Mouse (Mus musculus) Patski (cell line): ENCODE measurements at regions not wholly inside any gene's neighbourhood (a gene's known extent, or its start where the extent isn't known, plus 50 kb on each side); places are given as distances from the start of the nearest gene placed in this dataset.

ENCODE experiments used
- ATAC-seq: fragments of 100-300 bp; one replicate; pipeline ENCODE4 v1.8.0; 2021
- CTCF ChIA-PET: fragments of 350-600 bp; sonication (Branson Sonifier 250); formaldehyde crosslinking; loops from one replicate; lab custom pipeline; 2022; ENCODE audit warnings: inconsistent platforms; lab: Charles Lee
- POLR2A ChIA-PET: fragments of 350-600 bp; sonication (Branson Sonifier 250); formaldehyde crosslinking; loops from one replicate; lab custom pipeline; 2022; ENCODE audit warnings: antibody characterized with exemption, inconsistent platforms; lab: Charles Lee
- DNase-seq: peaks from one replicate; pipeline ENCODE4 v3.0.0-alpha.2; 2011; ENCODE audit warnings: low read depth, low spot score
- H3K27me3 ChIP-seq: fragments of 371-371 bp; one replicate; pipeline ENCODE4 v1.5.1; 2021
- CTCF ChIP-seq: fragments of 100-300 bp; IDR thresholded peaks from one replicate; pipeline ENCODE4 v1.5.1; 2021
- in situ Hi-C: fragments of 300-500 bp; cut with MboI; formaldehyde crosslinking; loops from 3 replicates; pipeline ENCODE4 v1.11.1; 2018; ENCODE audit warnings: low pct_unique_long_range_greater_than_20kb, mixed read lengths

DNA sequence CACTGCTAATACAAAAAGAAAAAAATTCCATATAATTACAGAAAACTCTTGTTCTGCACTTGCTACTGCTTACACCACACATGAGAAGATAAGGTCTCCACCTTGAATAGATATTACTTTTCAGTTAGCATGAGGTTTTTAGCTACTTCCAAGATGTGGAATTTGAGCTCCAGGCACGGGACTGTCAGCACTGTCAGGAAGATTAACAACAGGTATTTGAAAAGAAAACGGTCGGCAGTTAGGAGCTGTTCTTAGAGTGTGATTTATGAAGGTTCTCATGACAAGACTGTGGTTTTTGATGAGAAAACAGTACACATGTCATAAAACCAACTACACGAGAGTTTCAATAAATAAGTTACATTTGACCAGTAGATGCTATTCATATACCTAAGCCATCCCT is 2970.4 kb upstream of the 5930422O12Rik start:
- no peak for TF ChIP-seq CTCF
- ChIA-PET CTCF (no interaction called here), POLR2A (no interaction called here)
- no peak for ATAC-seq
- no peak for DNase-seq
- in situ Hi-C loops: no loop called here
- peaks cover 3% of the 10 kb centered on the region for H3K27me3 ChIP-seq

GRCm38 (mm10) chr8:30482956-30483355 is 2945.6 kb upstream of the 5930422O12Rik start:
- no peak for TF ChIP-seq CTCF
- CTCF ChIA-PET: no interaction called here
- no peaks in the 10 kb centered on the region for H3K27me3 ChIP-seq
- POLR2A ChIA-PET: no interaction called here
- DNase-seq (no peak), ATAC-seq (no peak)
- in situ Hi-C loops: no loop called here

DNA sequence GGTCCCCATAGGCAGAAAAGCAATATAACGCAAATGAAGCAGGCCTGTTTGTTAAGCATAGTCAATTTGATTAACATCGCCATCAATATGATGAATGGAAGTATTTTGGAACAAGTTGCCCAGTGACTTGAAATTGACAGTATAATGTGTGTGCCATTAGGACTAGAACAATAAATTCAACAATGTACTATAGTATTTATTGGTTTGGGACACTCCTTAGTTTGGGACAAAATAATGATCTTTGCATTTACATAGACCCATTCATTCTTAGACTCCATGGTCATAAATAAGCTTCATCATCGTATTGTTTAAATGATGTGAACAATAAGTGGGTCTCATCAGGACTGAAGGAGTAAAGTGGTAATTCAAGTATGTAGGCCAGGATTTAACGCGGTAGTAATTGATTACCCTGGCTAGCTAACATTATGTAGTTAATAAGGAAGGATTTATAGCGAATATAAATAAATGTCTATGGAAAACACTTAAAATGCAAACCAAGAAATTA is 2933.6 kb upstream of the 5930422O12Rik start:
- in situ Hi-C loops: no loop called here
- POLR2A ChIA-PET: no interaction called here
- DNase-seq: no peak
- CTCF ChIA-PET: no interaction called here
- peaks cover 11% of the 10 kb centered on the region for H3K27me3 ChIP-seq
- ATAC-seq: no peak
- no peak for TF ChIP-seq CTCF

DNA sequence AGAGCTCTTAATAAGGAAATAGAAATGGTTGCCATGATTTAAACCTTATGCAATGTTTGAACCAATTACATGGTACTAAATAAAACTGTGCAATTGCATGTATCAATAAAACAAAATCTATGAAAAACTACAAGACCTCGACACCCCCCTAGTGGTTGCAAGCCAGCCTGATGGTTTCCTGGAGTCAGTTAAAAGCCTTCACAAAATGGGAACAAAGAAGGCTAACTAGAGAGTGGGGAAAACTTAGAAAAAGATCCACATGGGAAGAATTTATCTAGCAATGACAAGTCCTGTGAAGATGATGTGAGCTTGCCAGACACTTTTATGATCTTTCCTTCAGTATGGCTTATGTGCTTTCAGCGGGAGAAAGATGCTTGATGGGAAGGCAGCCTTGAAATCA is 2926.3 kb upstream of the 5930422O12Rik start:
- ChIA-PET POLR2A (no interaction called here), CTCF (no interaction called here)
- no peaks in the 10 kb centered on the region for H3K27me3 ChIP-seq
- in situ Hi-C loops: no loop called here
- DNase-seq (no peak), ATAC-seq (no peak)
- peak; percentile 24 for TF ChIP-seq CTCF

DNA sequence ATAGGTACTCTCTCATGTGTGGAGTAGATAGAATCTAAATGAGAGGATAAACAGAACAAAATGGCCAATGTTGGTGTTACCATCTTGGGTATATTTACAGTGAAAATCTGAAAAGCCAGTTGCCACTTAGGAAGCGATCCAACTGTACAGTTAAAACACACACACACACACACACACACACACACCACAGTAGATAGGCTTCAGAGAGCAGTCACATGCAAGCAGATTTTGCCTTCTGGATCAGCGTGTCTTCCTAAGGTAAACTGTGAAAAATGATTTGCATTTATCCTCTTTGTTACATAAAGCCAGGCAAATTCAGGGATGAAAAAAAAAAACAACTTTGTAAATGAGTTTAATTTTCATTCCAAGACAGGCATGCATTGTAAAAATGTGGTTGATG is 2917.2 kb upstream of the 5930422O12Rik start:
- no peaks in the 10 kb centered on the region for H3K27me3 ChIP-seq
- no peak for TF ChIP-seq CTCF
- no peak for ATAC-seq
- in situ Hi-C loops: no loop called here
- CTCF ChIA-PET: no interaction called here
- POLR2A ChIA-PET: no interaction called here
- DNase-seq: no peak

GRCm38 (mm10) chr8:30522806-30523462 is 2905.6 kb upstream of the 5930422O12Rik start:
- DNase-seq (no peak), ATAC-seq (no peak)
- TF ChIP-seq CTCF: no peak
- H3K27me3 ChIP-seq: peaks cover 2% of the 10 kb centered on the region
- ChIA-PET POLR2A (no interaction called here), CTCF (no interaction called here)
- in situ Hi-C loops: no loop called here

DNA sequence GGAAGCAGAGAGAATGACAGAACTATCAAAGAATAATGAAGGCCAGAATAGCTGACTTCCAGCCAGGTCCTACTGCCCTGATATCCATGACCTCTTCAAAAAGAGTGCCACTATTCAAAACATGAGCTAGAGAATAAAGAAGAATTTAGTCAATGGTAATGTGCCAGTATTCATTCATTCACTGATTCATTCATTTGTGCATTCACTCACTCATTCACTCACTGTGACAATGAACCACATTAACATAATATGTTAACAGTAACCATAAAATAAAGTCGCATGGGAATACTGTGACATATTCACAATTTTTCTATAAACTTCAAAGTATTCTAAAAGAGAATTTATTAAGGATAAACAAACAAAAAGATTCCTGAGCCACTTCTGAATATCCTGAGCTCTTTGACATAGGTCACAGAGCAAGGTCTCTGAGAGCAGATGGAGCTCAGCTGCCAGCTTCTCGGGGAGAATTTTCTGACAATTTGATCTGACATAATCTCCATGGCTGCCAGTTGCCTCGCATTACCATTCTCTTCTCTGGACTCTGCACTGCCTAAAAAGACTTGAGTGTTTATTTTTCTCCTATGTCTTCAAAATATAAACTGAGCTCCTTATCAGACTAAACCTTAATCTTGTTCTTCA is 2895.5 kb upstream of the 5930422O12Rik start:
- CTCF ChIA-PET: no interaction called here

DNA sequence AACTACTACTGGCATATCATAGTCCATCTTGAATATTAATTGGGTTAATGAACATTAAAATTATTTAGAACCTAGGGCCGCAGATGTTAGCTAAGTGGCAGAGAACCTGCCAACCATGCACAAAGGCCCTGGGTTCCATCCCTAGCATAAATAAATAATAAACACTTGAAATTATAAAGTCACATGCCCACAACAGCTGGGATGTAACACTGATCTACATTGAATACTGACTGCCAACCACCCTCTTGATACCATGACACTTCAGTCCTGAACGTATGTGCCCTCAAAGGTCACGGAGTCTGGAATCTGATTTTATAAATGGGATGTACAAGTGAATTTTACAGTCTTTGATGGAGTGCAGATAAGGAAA is 2895.0 kb upstream of the 5930422O12Rik start:
- in situ Hi-C loops: no loop called here
- DNase-seq (no peak), ATAC-seq (no peak)
- no peak for TF ChIP-seq CTCF
- H3K27me3 ChIP-seq: no peaks in the 10 kb centered on the region
- POLR2A ChIA-PET: no interaction called here
- CTCF ChIA-PET: no interaction called here

More for the DNA sequence above, 2895.5 kb upstream of the 5930422O12Rik start:
- no peak for TF ChIP-seq CTCF
- ATAC-seq (no peak), DNase-seq (no peak)
- no peaks in the 10 kb centered on the region for H3K27me3 ChIP-seq
- POLR2A ChIA-PET: no interaction called here
- in situ Hi-C loops: no loop called here

GRCm38 (mm10) chr8:30535450-30535849 is 2893.1 kb upstream of the 5930422O12Rik start:
- DNase-seq (no peak), ATAC-seq (no peak)
- no peak for TF ChIP-seq CTCF
- no peaks in the 10 kb centered on the region for H3K27me3 ChIP-seq
- in situ Hi-C loops: no loop called here
- ChIA-PET CTCF (no interaction called here), POLR2A (no interaction called here)

- DNase-seq (no peak), ATAC-seq (no peak)
- no peak for TF ChIP-seq CTCF
- POLR2A ChIA-PET: no interaction called here
- H3K27me3 ChIP-seq: no peaks in the 10 kb centered on the region
- CTCF ChIA-PET: no interaction called here
- in situ Hi-C loops: no loop called here
Measured at GRCm38 (mm10) chr8:30542196-30542595, 2886.3 kb upstream of the 5930422O12Rik start.

GRCm38 (mm10) chr8:30547820-30548219 is 2880.7 kb upstream of the 5930422O12Rik start:
- POLR2A ChIA-PET: no interaction called here
- no peaks in the 10 kb centered on the region for H3K27me3 ChIP-seq
- no peak for ATAC-seq
- no peak for TF ChIP-seq CTCF
- CTCF ChIA-PET: no interaction called here
- in situ Hi-C loops: no loop called here
- no peak for DNase-seq

GRCm38 (mm10) chr8:30551051-30551450 is 2877.5 kb upstream of the 5930422O12Rik start:
- no peak for TF ChIP-seq CTCF
- no peak for ATAC-seq
- ChIA-PET CTCF (no interaction called here), POLR2A (no interaction called here)
- in situ Hi-C loops: no loop called here
- H3K27me3 ChIP-seq: no peaks in the 10 kb centered on the region
- no peak for DNase-seq
